Mouse (Mus musculus): ENCODE results near the gene Sfxn3.

The Sfxn3 gene

GRCm38 (mm10) chr19:45067758-45068510 lies 20.6 kb downstream of the Sfxn3 start:
- ChIA-PET CTCF (interaction anchor here in 2 of 4 experiments (0.9 to 2.8 kb wide), 5 partner anchors 9 to 93 kb away, joined by 3 to 13 read pairs (median 4); partner anchors contain the start of gene Sfxn3 (in 1 of the 2)), POLR2A (interaction anchor here in 2 of 4 experiments (0.7 to 1.8 kb wide), 5 partner anchors 7 to 93 kb away, joined by 3 to 6 read pairs (median 4); partner anchors contain the start of genes Kazald1 (in 1 of the 2) and Sfxn3 (in 1 of the 2))

- ChIA-PET POLR2A (interaction anchor here (0.5 to 4.9 kb wide), 85 partner anchors 9 to 1993 kb away, joined by 3 to 116 read pairs (median 6); partner anchors contain the start of genes Sfxn3 (in 3 of the 4), Twnk (in 3 of the 4), Lzts2 (in 2 of the 4) and Tlx1 (in 2 of the 4)), CTCF (interaction anchor here (0.6 to 5.3 kb wide), 53 partner anchors 9 to 1019 kb away, joined by 3 to 100 read pairs (median 6); partner anchors contain the start of genes Sfxn3 (in 3 of the 4), Lzts2 (in 1 of the 4), Pdzd7 (in 1 of the 4) and Tlx1 (in 1 of the 4))
Measured at GRCm38 (mm10) chr19:45073871-45074542, 26.7 kb downstream of the Sfxn3 start.

GRCm38 (mm10) chr19:45074580-45075322 lies 27.4 kb downstream of the Sfxn3 start, which contains the start of gene Kazald1:
Gene Kazald1 (plus strand): TSS chr19:45075241.
- POLR2A ChIA-PET = interaction anchor here (0.5 to 4.9 kb wide), 114 partner anchors 8 to 792 kb away, joined by 3 to 116 read pairs (median 4); partner anchors contain the start of genes Sfxn3 (in 3 of the 4), Twnk (in 3 of the 4), Lzts2 (in 2 of the 4) and Tlx1 (in 2 of the 4)
- CTCF ChIA-PET = interaction anchor here (0.6 to 5.3 kb wide), 68 partner anchors 9 to 1019 kb away, joined by 3 to 100 read pairs (median 5); partner anchors contain the start of genes Sfxn3 (in 3 of the 4), Hif1an (in 1 of the 4), Lzts2 (in 1 of the 4) and Pdzd7 (in 1 of the 4)

- POLR2A ChIA-PET = interaction anchor here (0.5 to 4.9 kb wide), 109 partner anchors 8 to 793 kb away, joined by 3 to 116 read pairs (median 4); partner anchors contain the start of genes Sfxn3 (in 3 of the 4), Twnk (in 3 of the 4), Lzts2 (in 2 of the 4) and Tlx1 (in 2 of the 4)
- CTCF ChIA-PET = interaction anchor here (0.6 to 5.3 kb wide), 53 partner anchors 8 to 531 kb away, joined by 3 to 100 read pairs (median 6); partner anchors contain the start of genes Sfxn3 (in 3 of the 4), Hif1an (in 1 of the 4), Lzts2 (in 1 of the 4) and Pdzd7 (in 1 of the 4)
Measured at GRCm38 (mm10) chr19:45075323-45076035, 28.2 kb downstream of the Sfxn3 start.

DNA sequence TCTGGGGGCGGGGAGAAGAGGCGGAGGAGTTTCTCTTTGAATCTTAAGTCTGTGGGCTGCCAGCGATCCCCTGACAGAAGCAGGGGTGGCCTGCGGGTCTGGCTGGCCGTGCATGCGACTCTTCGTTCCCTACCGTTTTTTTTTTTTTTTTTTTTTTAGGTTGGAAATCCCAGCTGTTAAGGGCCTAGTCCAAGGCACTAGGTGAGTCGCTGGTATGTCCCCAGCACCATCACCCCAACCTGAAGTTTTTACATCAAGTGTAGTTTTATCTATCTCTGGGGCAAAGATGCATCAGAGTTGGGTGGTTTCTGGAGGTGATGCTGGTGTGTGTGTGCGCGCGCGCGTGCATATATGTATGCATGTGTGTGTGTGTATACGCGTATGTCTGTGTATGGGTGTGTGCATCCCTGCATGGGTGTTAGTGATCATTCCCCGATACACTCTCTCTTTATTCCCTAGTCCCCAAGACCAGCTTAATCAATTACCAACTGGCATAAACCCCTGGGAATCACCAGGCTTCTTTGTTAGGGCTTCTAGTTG lies 28.8 kb downstream of the Sfxn3 start:
- ChIA-PET POLR2A (interaction anchor here in 3 of 4 experiments (0.6 to 4.9 kb wide), 60 partner anchors 8 to 652 kb away, joined by 3 to 116 read pairs (median 6); partner anchors contain the start of genes Sfxn3 (in 2 of the 3), Twnk (in 2 of the 3), Gm17018 (in 1 of the 3) and Lzts2 (in 1 of the 3)), CTCF (interaction anchor here (0.5 to 5.3 kb wide), 31 partner anchors 11 to 140 kb away, joined by 3 to 100 read pairs (median 8); partner anchors contain the start of genes Lzts2 (in 1 of the 4), Sfxn3 (in 1 of the 4) and Tlx1 (in 1 of the 4))

DNA sequence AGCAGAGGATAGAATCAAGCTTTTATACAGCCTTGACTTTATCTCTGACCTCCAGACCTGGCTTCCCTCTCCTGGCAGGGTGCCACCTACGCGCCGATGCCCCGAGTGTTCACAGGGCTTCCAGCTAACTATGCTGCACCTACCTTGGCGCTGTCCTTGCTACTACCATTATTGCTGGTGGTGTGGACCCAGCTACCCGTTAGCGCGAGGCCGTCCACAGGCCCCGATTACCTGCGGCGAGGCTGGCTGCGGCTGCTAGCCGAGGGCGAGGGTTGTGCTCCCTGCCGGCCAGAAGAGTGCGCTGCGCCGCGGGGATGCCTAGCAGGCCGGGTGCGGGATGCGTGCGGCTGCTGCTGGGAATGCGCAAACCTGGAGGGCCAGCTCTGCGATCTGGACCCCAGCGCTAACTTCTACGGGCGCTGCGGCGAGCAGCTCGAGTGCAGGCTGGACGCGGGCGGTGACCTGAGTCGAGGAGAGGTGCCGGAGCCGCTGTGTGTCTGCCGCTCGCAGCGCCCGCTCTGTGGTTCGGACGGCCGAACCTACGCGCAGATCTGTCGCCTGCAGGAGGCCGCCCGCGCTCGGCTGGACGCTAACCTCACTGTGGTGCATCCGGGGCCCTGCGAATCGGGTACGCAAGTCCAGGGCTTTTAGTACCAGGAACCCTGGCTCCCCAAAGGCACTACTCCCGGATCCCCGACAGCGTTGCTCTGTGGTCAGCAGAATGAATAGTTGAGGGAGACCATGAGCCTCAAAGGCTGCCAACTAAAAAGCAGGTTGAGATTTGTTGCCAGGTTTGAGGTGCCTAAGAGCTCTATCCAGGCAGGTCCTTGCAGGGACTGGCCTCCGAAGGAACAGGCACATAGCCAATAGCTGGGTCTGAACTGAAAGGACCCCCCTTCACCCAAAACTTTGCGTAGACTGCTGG lies 29.5 kb downstream of the Sfxn3 start:
- POLR2A ChIA-PET = interaction anchor here in 3 of 4 experiments (0.6 to 4.9 kb wide), 36 partner anchors 10 to 651 kb away, joined by 3 to 102 read pairs (median 4); partner anchors contain the start of genes Sfxn3 (in 2 of the 3), Tlx1 (in 2 of the 3), Pdzd7 (in 1 of the 3) and Twnk (in 1 of the 3)

GRCm38 (mm10) chr19:45077742-45078645 lies 30.7 kb downstream of the Sfxn3 start:
- CTCF ChIA-PET = interaction anchor here in 3 of 4 experiments (0.6 to 5.3 kb wide), 15 partner anchors 15 to 83 kb away, joined by 3 to 100 read pairs (median 5); partner anchors contain the start of gene Sfxn3 (in 1 of the 3)

More for the DNA sequence above, 29.5 kb downstream of the Sfxn3 start:
- CTCF ChIA-PET = interaction anchor here in 3 of 4 experiments (0.5 to 5.3 kb wide), 26 partner anchors 10 to 103 kb away, joined by 3 to 100 read pairs (median 5); partner anchors contain the start of genes Lzts2 (in 1 of the 3), Sfxn3 (in 1 of the 3) and Tlx1 (in 1 of the 3)

GRCm38 (mm10) chr19:45078971-45079764 lies 31.9 kb downstream of the Sfxn3 start:
- CTCF ChIA-PET = interaction anchor here in 3 of 4 experiments (0.6 to 5.3 kb wide), 19 partner anchors 15 to 845 kb away, joined by 3 to 52 read pairs (median 4); no protein-coding TSS in a partner anchor
- POLR2A ChIA-PET = interaction anchor here in 3 of 4 experiments (0.6 to 1.3 kb wide), 6 partner anchors 14 to 76 kb away, joined by 3 to 4 read pairs (median 4); no protein-coding TSS in a partner anchor

More at GRCm38 (mm10) chr19:45077742-45078645, 30.7 kb downstream of the Sfxn3 start:
- POLR2A ChIA-PET = interaction anchor here in 3 of 4 experiments (0.7 to 4.9 kb wide), 20 partner anchors 9 to 1023 kb away, joined by 3 to 102 read pairs (median 4); partner anchors contain the start of genes Tlx1 (in 1 of the 3) and Twnk (in 1 of the 3)

DNA sequence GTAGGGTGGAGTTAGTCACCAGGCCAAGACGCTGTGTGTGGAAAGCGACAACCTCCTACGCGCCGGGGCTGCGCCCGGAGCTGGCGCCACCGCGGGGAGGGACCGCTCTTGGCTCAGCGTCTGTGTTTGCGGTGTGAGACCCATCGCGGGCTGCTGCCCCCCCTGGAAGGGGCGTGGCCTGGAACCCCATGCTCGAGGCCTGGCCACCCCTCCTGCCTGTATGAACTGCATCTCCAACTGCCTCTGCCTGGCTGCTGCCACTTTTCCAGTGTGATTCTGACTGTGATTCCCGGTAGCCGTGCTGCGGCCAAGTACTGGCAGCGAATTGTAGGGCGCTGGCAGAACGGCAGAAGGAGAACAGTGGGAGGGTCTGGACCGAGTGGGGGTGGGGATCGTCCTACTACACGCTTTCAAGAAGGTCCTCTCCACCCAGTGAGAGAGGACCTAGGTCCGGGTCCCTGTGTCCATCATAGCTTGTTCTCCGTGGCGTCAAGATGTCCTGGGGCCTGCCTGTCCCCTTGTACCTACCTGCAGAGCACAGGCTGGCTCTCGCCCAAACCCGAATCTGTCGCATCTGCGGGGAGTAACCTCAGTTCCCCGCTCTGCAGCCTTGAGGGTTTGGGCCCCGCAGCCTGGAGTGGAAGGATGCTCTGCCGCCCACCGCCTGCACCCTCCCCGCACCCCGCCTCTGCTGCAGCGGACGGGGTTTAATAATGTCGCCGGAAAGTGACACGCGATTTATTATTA lies 32.6 kb downstream of the Sfxn3 start:
- ChIA-PET POLR2A (interaction anchor here in 3 of 4 experiments (0.6 to 1.0 kb wide), 4 partner anchors 15 to 75 kb away, joined by 3 to 4 read pairs (median 4); no protein-coding TSS in a partner anchor), CTCF (interaction anchor here in 3 of 4 experiments (0.5 to 2.2 kb wide), 18 partner anchors 16 to 844 kb away, joined by 3 to 8 read pairs (median 4); no protein-coding TSS in a partner anchor)

DNA sequence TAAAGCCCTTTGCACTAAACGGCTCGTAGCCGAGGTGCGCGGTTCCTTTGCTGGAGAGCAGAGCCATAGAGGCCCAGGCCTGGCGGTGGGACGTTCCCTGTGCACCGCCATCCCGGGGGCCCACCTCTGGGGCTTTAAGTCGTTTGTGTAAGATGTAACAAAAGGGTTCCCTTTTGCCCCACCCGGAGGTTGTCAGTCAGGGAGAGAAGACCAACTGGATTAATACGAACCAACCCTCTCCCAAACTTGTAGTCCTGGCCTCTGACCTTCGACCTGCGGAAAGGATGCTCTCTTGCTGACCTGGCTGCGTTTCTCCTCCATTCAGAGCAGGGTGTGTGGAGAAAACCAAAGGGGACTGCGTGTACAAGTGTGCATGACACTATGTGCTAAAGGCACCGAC lies 33.4 kb downstream of the Sfxn3 start:
- POLR2A ChIA-PET = interaction anchor here in 1 of 4 experiments (1.0 kb wide), 1 partner anchor 22 kb away, joined by 3 read pairs; no protein-coding TSS in a partner anchor
- CTCF ChIA-PET = interaction anchor here in 1 of 4 experiments (0.5 to 1.4 kb wide), 5 partner anchors 17 to 497 kb away, joined by 3 to 6 read pairs (median 4); no protein-coding TSS in a partner anchor

DNA sequence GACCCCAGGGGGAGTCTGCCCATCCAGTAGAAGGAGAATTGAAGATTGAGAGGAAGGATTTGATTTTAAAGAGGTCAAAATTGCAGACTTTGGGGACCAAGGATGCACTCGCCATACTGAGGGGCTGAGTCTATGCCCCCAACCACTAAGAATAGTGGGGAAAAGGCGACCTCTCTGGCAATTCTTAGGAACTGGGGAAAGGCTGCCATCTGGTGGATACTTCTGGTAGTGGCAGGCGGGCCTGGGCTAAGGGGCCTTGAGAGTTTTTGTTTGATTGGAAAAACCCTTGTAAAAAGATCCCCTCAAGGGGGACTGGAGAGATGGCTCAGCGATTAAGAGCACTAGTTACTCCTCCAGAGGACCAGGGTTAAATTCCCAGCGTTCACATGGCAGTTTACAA lies 34.0 kb downstream of the Sfxn3 start:
- POLR2A ChIA-PET = no interaction called here
- CTCF ChIA-PET = interaction anchor here in 2 of 4 experiments (0.8 to 2.1 kb wide), 7 partner anchors 17 to 80 kb away, joined by 3 to 12 read pairs (median 5); no protein-coding TSS in a partner anchor

Measured in embryonic stem cell, embryonic (primary cell).